In the genomic region with DNA sequence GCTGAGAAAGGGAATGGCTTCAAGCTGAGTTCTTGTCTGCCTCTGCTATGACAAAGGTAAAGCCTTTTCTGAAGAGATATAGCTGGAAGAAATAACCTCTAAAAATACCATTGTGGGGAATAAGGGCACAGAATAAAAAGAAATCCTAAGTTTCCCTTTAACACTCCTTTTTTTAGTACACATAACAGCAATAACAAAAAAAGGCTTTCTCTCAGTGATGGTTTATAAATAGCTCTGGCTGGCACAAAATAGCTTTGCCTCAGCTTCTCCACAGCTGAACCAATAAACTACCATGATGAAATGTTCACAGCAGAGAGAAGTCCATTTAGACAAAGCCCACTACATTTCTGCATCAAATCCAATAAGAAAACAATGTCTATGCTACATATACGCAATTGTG, we compare ENCODE assay signal across 20 mouse cellular contexts.
"Had no signal": no experiment of that assay in that cellular context is flagged by ENCODE, and none has a peak within 500 bp of the region (broad histone marks: within the 10 kb centered on the region; RNA-seq: fewer than 3 reads in every experiment).

No protein-coding gene starts in this region.

- H3K27ac ChIP-seq: liver, embryonic 12.5 days; liver, embryonic 14.5 days; lung, embryonic 15.5 days; macrophage; midbrain, embryonic 12.5 days; neural tube, embryonic 12.5 days had no signal

- DNase-seq: lung, adult 2 months; lung, postnatal 14 days; lung, postnatal 36 days; midbrain, embryonic 14.5 days; retina, postnatal 1 day; right cerebral cortex, adult 18-20 months; right cerebral cortex, postnatal 25 days; right cerebral cortex, postnatal 4 days; thymus, adult 18-20 months; thymus, postnatal 14 days; thymus, postnatal 36 days had no signal

- H3K4me2 ChIP-seq: liver, embryonic 12.5 days; lung, embryonic 15.5 days; midbrain, embryonic 12.5 days; neural tube, embryonic 12.5 days had no signal

- H3K27me3 ChIP-seq: liver, embryonic 12.5 days; lung, embryonic 15.5 days; megakaryocyte, embryonic 14.5 days; midbrain, embryonic 12.5 days; neural tube, embryonic 12.5 days had no signal

- ATAC-seq: liver, embryonic 12.5 days; lung, postnatal 0 days; midbrain, embryonic 16.5 days had no signal

- H3K9me3 ChIP-seq: liver, embryonic 12.5 days; lung, embryonic 15.5 days; megakaryocyte, embryonic 14.5 days; midbrain, embryonic 12.5 days; neural tube, embryonic 12.5 days had no signal

- H3K9ac ChIP-seq: liver, embryonic 12.5 days; liver, embryonic 14.5 days; lung, embryonic 15.5 days; midbrain, embryonic 12.5 days; neural tube, embryonic 12.5 days had no signal

- H3K4me3 ChIP-seq: liver, embryonic 12.5 days; lung, embryonic 15.5 days; megakaryocyte, embryonic 14.5 days; midbrain, embryonic 12.5 days; neural tube, embryonic 12.5 days had no signal

- H3K4me1 ChIP-seq: liver, embryonic 12.5 days; lung, embryonic 15.5 days; midbrain, embryonic 12.5 days; neural tube, embryonic 12.5 days had no signal
